Mouse (Mus musculus) kidney, postnatal 14 days (tissue): ENCODE results near the gene Rreb1.
"Not testable (repeated sequence)": the region's sequence is repeated elsewhere in the genome, so short reads cannot be mapped to it uniquely, and the experiment has no call there.

Source experiments
- DNase-seq: peaks from one replicate; pipeline ENCODE4 v3.0.0; 2022; ENCODE audit warnings: mixed read lengths

Gene Rreb1

DNA sequence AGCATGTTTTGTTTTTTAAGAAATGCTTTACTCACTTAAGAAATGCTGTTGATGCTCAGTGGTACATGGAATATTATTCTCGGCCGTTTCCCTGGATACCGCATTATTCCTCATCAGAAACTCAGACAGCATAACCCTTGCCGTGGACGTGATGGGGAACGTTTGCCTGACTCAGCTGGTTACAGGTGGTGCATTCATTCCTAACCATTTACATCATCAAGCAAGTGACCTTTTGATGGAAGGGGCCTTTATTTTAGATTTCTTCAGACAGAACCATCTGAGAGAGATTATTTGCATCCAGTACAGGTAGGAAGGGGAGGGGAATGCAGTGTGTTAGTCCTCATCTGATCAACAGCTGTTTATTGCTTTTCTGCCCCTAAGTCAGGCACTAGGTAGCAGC lies 50.7 kb downstream of the Rreb1 start:
- no peak for DNase-seq

DNA sequence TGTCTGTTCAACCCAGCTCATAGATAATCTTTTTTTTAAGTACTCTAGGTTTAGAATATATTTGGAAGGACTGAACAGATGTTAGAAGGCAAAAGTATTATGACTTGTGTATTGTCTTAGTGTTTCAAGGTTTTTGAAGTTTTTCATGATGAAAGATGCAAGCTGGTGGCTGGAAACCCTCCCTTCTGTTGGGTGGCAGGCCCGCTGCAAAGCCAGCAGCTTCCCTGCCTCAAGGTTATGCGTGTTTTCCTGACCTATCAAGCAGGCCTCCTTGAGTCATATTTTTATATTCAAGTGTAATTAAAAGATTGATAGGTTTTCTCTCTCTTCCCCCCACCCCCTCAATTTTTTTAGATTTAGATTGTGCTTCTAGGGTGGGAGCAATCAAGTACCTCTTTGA lies 52.1 kb downstream of the Rreb1 start:
- DNase-seq, result no peak

- no peak for DNase-seq
These were observed 52.7 kb downstream of the Rreb1 start for GRCm38 (mm10) chr13:37830874-37831311.

- DNase-seq, result peak; percentile 29
These were observed 54.3 kb downstream of the Rreb1 start for GRCm38 (mm10) chr13:37832481-37832880.

DNA sequence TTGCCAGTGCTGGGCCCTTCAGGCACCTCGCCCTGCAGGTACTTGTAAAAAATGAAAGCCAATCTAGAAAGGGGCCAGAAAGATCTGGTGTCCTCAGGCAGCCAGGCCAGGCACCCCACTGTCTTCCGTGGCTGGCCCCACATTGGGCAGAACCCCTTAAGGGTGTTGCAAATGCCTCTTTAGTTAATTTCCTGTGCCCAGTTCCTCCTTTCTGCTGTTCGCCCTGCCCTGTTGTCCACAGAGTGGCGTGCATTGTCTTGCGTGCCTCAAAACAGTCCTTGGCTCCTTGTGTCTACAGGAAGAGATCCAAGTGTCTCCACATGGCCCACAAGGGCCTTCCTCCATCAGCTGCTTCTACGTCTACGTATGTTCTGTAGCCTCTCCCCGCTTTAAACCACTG lies 55.3 kb downstream of the Rreb1 start:
- DNase-seq, result no peak

GRCm38 (mm10) chr13:37835296-37835695 lies 57.1 kb downstream of the Rreb1 start:
- DNase-seq, result no peak

DNA sequence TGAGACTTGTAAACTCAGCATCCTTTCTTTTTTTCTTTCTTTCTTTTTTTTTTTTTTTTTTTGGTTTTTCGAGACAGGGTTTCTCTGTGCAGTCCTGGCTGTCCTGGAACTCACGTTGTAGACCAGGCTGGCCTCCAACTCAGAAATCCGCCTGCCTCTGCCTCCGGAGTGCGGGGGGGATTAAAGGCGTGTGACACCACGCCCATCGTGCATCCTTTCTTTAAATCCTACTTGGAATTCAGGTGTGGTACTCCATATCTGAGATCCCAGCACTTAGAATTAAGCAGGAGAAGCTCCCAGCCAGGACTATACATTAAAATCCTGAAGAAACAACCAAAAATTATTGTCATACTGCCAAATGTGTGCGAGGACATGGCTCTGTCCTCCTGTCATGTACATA lies 57.6 kb downstream of the Rreb1 start:
- not testable (repeated sequence) for DNase-seq

- DNase-seq, result no peak
These were observed 59.2 kb downstream of the Rreb1 start for GRCm38 (mm10) chr13:37837372-37837771.

GRCm38 (mm10) chr13:37838260-37839183 lies 60.3 kb downstream of the Rreb1 start:
- DNase-seq, result no peak

DNA sequence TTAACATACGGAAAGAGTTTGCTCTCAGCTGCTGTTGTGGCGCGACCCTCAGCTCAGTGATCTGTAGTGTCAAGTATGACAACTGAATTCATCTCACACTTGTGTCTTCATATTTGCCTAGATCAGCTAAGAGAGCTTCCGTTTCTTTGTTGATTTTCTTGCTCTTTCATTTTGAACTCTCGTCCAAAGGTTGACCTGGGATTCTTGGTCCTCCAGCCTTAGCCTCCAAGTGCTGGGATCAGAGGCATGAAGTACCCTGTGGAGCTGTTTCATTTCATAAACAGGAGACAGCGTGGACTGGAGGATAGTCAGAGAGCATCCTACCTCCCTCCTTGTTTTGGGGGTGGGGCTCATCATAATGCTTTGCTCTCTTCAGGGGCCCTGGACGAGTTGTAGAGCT lies 65.0 kb downstream of the Rreb1 start:
- DNase-seq, result no peak

GRCm38 (mm10) chr13:37843844-37844243 lies 65.6 kb downstream of the Rreb1 start:
- no peak for DNase-seq

GRCm38 (mm10) chr13:37845156-37845555 lies 67.0 kb downstream of the Rreb1 start:
- no peak for DNase-seq

GRCm38 (mm10) chr13:37845641-37846040 lies 67.4 kb downstream of the Rreb1 start:
- no peak for DNase-seq

DNA sequence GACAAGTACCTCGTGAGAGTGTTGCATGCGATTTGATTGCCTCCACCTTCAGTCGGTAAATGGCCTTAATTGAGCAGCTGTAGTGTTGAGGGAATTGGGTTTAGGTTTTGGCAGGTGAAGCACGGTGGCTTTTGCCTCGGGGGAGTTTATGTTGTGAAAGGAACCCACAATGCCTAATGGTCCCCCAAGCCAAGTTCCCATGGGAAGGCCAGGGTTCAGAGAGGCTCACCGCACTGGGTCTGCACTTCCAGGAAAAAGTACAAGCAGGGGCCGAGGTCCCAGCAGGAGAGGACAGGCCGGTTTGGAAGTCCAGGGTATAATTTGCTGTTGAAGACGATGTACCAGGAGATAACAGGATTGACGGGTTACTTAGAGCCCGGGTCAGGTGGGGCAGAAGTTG lies 68.3 kb downstream of the Rreb1 start:
- DNase-seq, result no peak

DNA sequence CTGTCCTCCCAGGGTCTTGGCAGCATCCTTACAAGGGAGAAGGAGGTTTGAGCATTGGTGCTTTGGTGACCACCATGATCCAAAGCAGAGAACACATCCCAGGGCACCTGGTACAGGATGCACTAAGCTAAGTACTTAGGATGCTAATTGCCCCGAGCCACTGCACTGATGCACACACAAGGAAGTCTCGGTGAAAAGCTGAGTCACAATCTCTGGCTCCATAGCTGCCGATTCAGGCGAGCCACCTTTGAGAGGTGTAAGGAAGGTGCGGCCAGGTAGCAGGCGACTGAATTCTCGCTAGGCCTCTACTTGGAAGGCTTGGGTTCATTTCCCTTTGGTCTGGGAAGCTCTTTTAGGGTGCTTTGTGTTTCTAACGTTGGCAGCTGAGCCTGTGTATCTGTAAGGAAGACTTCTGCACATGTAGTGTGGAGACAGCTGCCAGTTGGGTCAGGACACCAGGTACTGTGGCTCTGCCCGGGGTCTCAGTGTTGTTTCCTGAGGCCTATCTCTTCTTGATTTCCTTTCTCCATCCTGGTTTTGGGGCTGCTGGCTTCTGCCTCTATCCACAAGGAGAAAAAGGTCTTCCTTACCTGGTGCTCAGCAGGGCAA lies 68.9 kb downstream of the Rreb1 start:
- no peak for DNase-seq

- no peak for DNase-seq
These were observed 69.6 kb downstream of the Rreb1 start for GRCm38 (mm10) chr13:37847601-37848358.

GRCm38 (mm10) chr13:37848438-37848837 lies 70.2 kb downstream of the Rreb1 start:
- DNase-seq, result no peak

- DNase-seq, result no peak
These were observed 73.4 kb downstream of the Rreb1 start for GRCm38 (mm10) chr13:37851617-37852016.

GRCm38 (mm10) chr13:37852850-37853249 lies 74.7 kb downstream of the Rreb1 start:
- DNase-seq, result no peak

- no peak for DNase-seq
These were observed 75.2 kb downstream of the Rreb1 start for GRCm38 (mm10) chr13:37853441-37853840.

- DNase-seq, result peak; percentile 84
These were observed 75.8 kb downstream of the Rreb1 start for GRCm38 (mm10) chr13:37854031-37854431.

DNA sequence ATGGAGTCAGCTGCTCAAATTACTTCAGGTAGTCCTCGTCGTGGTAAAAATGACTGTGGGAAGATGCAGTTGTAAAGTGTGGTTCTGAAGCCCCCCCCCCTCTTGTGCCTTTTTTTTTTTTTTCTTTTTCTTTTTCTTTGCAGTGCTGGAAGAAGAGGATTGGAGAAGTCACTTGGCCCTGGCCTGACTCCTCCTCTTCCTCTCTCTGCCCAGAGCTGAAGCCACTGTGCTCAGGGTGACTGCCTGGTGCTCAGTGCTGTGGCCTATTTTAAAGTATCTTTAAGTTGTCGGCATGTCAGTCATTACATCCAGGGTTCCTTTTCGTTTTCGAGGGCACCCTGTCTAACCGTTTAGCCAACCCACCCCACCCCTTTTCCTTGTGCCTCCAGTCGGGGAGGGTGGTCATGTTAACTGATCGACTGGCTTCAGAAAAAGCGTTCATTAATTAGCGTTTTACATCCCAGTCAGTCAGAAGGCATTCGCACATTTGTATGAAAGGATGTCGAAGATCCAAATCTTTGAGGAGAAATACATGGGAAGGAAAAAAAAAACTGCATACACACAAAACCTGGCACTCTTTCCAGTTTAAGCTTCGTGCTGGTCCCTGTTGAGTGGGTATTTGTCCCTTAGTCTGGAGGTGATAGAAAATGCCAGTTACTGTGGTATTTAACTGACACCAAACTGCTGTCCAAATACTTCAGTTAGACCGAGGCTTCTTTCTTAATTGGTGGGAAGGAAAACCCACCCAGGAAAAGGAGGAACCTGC lies 76.4 kb downstream of the Rreb1 start:
- DNase-seq, result no peak
